Mouse (Mus musculus): ENCODE data around the gene Syce1.

DNA sequence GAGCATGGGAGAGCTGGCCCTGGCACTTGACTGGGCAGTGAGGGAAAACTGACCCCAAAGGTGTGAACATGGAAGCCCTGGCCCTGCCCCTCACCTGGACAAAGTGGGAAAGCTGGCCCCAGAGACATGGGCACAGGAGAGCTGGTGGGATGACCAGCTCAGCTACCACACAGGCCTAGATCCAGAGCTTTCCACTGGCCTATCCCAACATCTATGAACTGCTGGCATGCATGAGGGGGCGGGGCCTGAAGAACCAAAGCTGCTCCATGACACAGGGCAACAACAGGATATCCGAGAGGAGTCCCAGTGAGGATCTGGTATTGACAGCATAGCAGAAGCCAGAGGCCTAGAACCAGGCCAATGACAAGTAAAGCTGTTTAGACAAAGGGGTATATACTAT is 10.6 kb upstream of the Syce1 start:
- TF ChIP-seq CTCF (IDR thresholded peaks at IDR 0.05; ENCODE audit: borderline replicate concordance, insufficient read depth, low read depth, low read length) (no peak), POLR2A (IDR thresholded peaks at IDR 0.05; ENCODE audit: borderline replicate concordance, insufficient read depth, low read length) (no peak)

Measured in cerebellum, adult 2 months (tissue).